Mouse (Mus musculus) spleen, adult 2 months (tissue): Measurements from ENCODE around the gene Zdhhc9. TPM values are rescaled to one million over a fixed set of nuclear protein-coding genes. Genes with fewer than 3 reads are reported as not detected.

Experiments used
- DNase-seq, 2 experiments: peaks; one replicate each; pipeline versions ENCODE4 v3.0.0 to v3.0.0-alpha.2; 2012 to 2021; ENCODE audit warnings: low spot score in 2 of 2, low read depth in 1 of 2
- H3K27ac ChIP-seq: fragments of 200-500 bp; 2 replicates; pipeline ENCODE4 v1.5.1; 2012; ENCODE audit warnings: low read length, inconsistent platforms; ENCODE audit not compliant: insufficient read depth
- H3K27me3 ChIP-seq: fragments of 200-500 bp; 2 replicates; pipeline ENCODE4 v1.6.1; 2012; ENCODE audit warnings: mild to moderate bottlenecking, moderate library complexity, low read length, inconsistent platforms; ENCODE audit not compliant: control insufficient read depth, insufficient read depth
- H3K36me3 ChIP-seq: fragments of 200-500 bp; 2 replicates; pipeline ENCODE4 v1.6.1; 2012; ENCODE audit warnings: mild to moderate bottlenecking, low read length, inconsistent platforms; ENCODE audit not compliant: control insufficient read depth, insufficient read depth
- H3K4me1 ChIP-seq: fragments of 200-500 bp; 2 replicates; pipeline ENCODE4 v1.6.1; 2011; ENCODE audit warnings: inconsistent platforms; ENCODE audit not compliant: control insufficient read depth, insufficient read depth, insufficient read length
- H3K4me3 ChIP-seq: fragments of 200-500 bp; 2 replicates; pipeline ENCODE4 v1.5.1; 2011; ENCODE audit warnings: mild to moderate bottlenecking, inconsistent platforms; ENCODE audit not compliant: insufficient read depth, insufficient read length; ENCODE audit errors: extremely low read depth
- CTCF ChIP-seq: fragments of 200-500 bp; IDR thresholded peaks from 2 replicates; pipeline ENCODE4 v1.5.1; 2011; ENCODE audit warnings: mild to moderate bottlenecking, inconsistent platforms; ENCODE audit not compliant: insufficient read depth, insufficient read length, insufficient replicate concordance; ENCODE audit errors: extremely low read depth
- POLR2A ChIP-seq: fragments of 200-500 bp; IDR thresholded peaks from 2 replicates; pipeline ENCODE4 v1.6.1; 2011; ENCODE audit warnings: low read depth, low read length, inconsistent platforms
- WGBS: fragments of 180-500 bp; shearing (Covaris S2); methylation state at CpG from one replicate; pipeline ENCODE4 v1.1.7; 2018; 5-methylcytosine and 5-hydroxymethylcytosine counted together
- polyA plus RNA-seq: library from polyadenylated mRNA; depleted of rRNA; stranded (reverse); fragments of >200 nt; gene quantifications from 2 replicates; pipeline ENCODE4 v1.2.3, GENCODE M21; 2012

The Zdhhc9 gene
- polyA plus RNA-seq, 1 experiment, result 11.2 TPM

DNA sequence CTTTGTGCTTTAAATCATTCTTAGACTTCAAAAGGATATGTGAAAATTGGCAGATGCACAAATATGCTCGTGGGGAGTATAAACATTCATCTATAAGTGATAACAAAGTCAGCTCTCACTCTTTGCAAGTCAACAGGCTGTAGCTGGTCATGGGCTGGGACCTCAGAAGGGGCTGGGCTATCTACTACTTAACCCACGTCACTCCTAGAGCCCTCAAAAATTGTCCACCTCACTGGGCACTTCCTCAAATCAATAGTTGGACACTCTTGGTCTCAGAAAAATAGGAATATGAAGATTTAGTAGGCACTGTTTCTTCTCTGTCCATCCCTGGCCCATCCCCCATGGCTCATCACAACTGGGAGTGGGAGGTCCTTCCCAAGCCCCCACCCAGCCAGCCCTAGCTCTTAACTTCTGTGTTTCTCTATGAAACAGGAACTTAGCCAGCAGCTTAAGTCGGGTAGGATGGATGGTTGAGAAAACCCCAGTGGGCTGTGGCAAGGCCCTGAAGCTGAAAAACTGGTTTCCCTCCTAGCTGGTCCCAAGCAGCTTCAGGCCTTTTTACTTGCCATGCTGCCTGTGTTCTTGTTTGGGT, 68.3 kb downstream of the Zdhhc9 start:
- no peak for TF ChIP-seq CTCF
- peak; percentile 12; the same call in 1 of the 2 replicates for TF ChIP-seq POLR2A
- Histone ChIP-seq H3K4me3 (no peak overlapping the region), H3K36me3 (no peaks in the 10 kb centered on the region), H3K27me3 (no peaks in the 10 kb centered on the region), H3K27ac (peak overlapping the region; percentile 97), H3K4me1 (peaks cover 31% of the 10 kb centered on the region; the same call in 1 of the 2 replicates)
- WGBS, result 23% methylated on average over 3 of the region's 3 CpGs
- peak in 1 of 2 experiments; percentile 56 for DNase-seq

DNA sequence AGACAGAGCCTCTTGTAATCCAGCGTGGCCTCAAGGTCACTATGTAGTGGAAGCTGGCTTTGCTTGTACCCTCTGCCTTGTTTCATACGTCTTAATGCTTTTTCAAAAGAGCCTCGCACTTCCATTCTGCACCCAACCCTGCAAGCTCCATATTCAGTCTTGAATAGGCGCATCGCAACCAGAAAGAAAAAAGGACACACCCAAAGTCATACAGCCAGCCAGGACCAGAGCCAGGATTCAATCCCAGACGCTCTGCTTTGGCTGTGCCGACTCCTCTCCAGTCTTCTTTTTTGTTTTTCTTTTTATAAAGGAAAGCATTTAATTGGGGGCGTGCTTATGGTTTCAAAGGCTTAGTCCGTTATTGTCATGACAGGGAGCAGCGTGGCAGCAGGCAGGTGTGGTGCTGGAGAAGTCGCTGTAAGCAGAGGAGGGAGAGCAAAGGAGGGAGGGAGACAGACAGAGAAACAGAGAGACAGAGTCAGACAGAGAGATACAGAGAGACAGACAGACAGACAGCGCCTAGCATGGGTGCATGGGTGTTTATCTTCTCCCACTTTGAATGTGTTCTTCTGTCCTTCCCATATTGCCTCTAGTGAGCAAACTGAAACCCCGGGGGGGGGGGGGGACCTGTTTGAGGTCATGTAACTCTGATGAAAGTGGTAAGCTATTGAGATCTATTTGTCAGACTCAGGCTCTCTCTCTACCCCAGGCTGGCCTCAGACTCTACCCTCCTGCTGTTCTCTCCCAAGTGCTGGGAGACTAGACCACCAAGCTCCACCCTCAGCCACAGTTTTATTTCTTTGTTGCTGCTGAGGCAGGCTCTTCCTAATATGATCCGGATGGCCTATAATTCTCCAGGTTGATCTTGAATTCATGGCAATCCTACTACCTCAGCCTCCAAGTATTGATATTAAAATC, 69.1 kb downstream of the Zdhhc9 start:
- no peaks in the 10 kb centered on the region for H3K27me3 ChIP-seq
- peaks cover 31% of the 10 kb centered on the region; the same call in 1 of the 2 replicates for H3K4me1 ChIP-seq
- WGBS, result 47% methylated on average over 14 of the region's 14 CpGs
- peak overlapping the region; percentile 97 for H3K27ac ChIP-seq
- no peaks in the 10 kb centered on the region for H3K36me3 ChIP-seq
- TF ChIP-seq CTCF, result no peak
- TF ChIP-seq POLR2A, result no peak
- DNase-seq, result no peak
- peak overlapping the region; percentile 52 for H3K4me3 ChIP-seq

DNA sequence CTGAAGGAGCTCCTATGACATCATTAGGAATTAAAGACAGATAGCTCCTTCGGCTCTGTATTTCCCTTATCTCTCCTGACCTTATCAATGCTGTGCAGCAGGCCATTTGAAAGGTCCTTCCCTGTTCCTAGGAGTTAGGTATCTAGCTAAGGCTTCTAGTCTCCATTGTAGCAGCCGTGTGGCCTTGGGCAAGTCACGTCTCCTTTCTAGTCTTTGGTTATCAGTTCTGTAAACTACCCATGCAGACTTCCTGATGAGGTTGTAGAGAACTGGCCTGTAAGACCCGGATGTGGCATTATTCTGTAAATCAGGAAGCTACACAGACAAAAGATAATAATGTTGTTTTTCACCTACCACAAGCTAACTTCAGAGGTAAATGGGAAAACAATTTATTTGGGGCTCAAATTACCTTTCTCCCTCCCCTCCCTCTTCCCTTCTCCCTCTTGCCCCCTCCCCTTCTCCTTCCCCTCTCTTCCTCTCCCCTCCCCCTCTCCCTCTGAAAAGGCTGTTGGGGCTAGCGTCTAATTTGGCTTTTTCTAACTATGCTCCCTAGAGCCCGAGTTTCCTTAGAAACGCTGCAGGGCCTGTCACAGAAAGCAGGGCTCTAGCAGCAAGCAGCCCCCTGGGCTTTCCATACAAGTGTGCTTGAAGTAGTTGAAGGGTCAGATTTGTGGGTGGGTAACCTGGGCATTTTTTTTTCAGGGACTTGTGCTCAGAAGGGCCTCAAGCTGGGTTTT, 70.0 kb downstream of the Zdhhc9 start:
- Histone ChIP-seq H3K4me3 (peak overlapping the region; percentile 52), H3K4me1 (peaks cover 30% of the 10 kb centered on the region; the same call in 1 of the 2 replicates), H3K36me3 (no peaks in the 10 kb centered on the region), H3K27ac (peak overlapping the region; percentile 97), H3K27me3 (no peaks in the 10 kb centered on the region)
- 23% methylated on average over 7 of the region's 7 CpGs for WGBS
- TF ChIP-seq CTCF (no peak), POLR2A (no peak)
- DNase-seq, result peak in 1 of 2 experiments; percentile 47

DNA sequence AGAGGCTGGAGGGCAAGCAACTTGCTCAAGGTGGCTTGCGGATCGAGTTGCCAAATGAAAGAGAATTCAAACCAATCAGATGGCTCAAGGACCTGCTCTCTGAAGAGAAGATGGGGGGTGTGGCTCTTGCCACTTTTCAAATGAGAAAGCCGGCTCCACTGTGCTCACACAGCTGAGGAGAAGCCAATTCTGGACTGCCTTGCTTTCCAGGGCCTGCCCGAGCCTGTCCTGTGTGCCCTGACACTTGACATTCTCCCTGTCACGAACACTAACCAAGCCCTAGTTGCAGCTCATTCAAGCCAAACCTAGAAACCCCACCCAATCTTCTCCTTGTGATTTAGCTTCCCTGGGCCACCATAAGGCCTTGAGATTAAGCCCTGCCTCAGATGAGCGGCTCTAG, 70.7 kb downstream of the Zdhhc9 start:
- no peak for DNase-seq
- TF ChIP-seq POLR2A (no peak), CTCF (no peak)
- 60% methylated on average over 6 of the region's 6 CpGs for WGBS
- Histone ChIP-seq H3K27ac (peak overlapping the region; percentile 97), H3K4me1 (peaks cover 28% of the 10 kb centered on the region; the same call in 1 of the 2 replicates), H3K4me3 (no peak overlapping the region), H3K27me3 (no peaks in the 10 kb centered on the region), H3K36me3 (no peaks in the 10 kb centered on the region)

DNA sequence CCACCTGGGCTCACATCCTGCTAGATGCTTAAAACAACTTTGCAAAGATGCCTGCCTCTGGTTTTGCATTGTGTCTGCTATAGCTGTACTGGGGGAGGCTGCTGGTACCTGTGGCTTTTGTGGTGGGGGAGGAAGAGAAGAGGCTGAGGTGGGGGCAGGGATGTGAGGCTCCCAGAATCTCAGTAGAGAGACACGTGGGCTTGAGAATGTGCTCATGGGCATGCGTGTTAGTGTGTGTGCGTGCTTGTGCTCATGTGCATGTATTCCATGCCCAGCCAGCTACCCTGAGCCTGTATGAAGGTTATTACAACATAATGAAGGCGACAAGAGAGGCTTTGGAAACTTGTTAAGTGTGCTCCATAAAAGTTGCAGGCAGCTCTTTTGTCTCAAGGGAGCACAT, 71.7 kb downstream of the Zdhhc9 start:
- DNase-seq, result peak in 1 of 2 experiments; percentile 32
- H3K36me3 ChIP-seq, result no peaks in the 10 kb centered on the region
- H3K4me1 ChIP-seq, result peaks cover 21% of the 10 kb centered on the region; the same call in 1 of the 2 replicates
- no peak overlapping the region for H3K4me3 ChIP-seq
- peak overlapping the region; percentile 97 for H3K27ac ChIP-seq
- WGBS, result 45% methylated on average over 4 of the region's 4 CpGs
- no peak for TF ChIP-seq CTCF
- no peak for TF ChIP-seq POLR2A
- no peaks in the 10 kb centered on the region for H3K27me3 ChIP-seq

DNA sequence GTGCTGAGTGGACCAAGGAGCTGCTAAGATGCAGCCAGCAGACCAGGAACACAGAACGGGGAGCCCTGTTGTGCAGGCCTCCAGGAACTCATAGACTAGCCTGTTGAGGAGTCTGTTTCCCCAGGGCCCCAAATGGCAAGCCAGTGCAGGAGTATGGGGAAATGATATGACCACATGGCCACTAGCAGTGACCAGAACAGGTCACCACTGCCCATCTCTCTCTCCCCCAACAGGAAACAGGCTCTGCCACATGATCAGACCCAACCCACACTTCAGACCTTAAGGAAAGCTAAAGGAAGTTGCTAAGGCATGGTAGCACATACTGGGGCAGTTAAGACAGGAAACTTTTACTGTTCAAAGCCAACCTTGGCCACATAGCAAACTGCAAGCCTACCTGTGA, 79.5 kb downstream of the Zdhhc9 start:
- TF ChIP-seq CTCF, result no peak
- TF ChIP-seq POLR2A, result no peak
- H3K36me3 ChIP-seq, result no peaks in the 10 kb centered on the region
- H3K27ac ChIP-seq, result no peak overlapping the region
- H3K4me1 ChIP-seq, result peaks cover 9% of the 10 kb centered on the region; the same call in 1 of the 2 replicates
- DNase-seq, result no peak
- no peaks in the 10 kb centered on the region for H3K27me3 ChIP-seq
- no peak overlapping the region for H3K4me3 ChIP-seq
- 71% methylated on average over 1 of the region's 1 CpGs for WGBS
